Mouse (Mus musculus): ENCODE measurements at regions not wholly inside any gene's neighbourhood (a gene's known extent, or its start where the extent isn't known, plus 50 kb on each side); places are given as distances from the start of the nearest gene placed in this dataset.
"Not testable (repeated sequence)": the region's sequence is repeated elsewhere in the genome, so short reads cannot be mapped to it uniquely, and the experiment has no call there.

GRCm38 (mm10) chr5:74796421-74797067 lies 93.8 kb upstream of the Lnx1 start:
- no peak overlapping the region for H3K4me3 ChIP-seq
- H3K4me1 ChIP-seq (replicated peaks) = peaks cover 15% of the 10 kb centered on the region
- peaks cover 52% of the 10 kb centered on the region for H3K27me3 ChIP-seq (replicated peaks)
- H3K9me3 ChIP-seq (replicated peaks) = no peaks in the 10 kb centered on the region
- no peaks in the 10 kb centered on the region for H3K36me3 ChIP-seq
- 0 out of 2 replicates have a peak, but pooled peaks have one; percentile 23 for ATAC-seq (ENCODE audit: insufficient number of reproducible peaks, low FRiP score)
- no peak overlapping the region for H3K9ac ChIP-seq
- 40% methylated on average over 8 of the region's 8 CpGs for WGBS
- H3K27ac ChIP-seq (ENCODE audit: poor library complexity, severe bottlenecking) = no peak overlapping the region
- no peak overlapping the region for H3K4me2 ChIP-seq

- H3K9ac ChIP-seq = no peak overlapping the region
- no peak overlapping the region for H3K4me2 ChIP-seq
- WGBS = 77% methylated on average over 4 of the region's 4 CpGs
- no peaks in the 10 kb centered on the region for H3K36me3 ChIP-seq
- ATAC-seq (ENCODE audit: insufficient number of reproducible peaks, low FRiP score) = no peak
- H3K27ac ChIP-seq (ENCODE audit: poor library complexity, severe bottlenecking) = no peak overlapping the region
- peaks cover 36% of the 10 kb centered on the region for H3K27me3 ChIP-seq (replicated peaks)
- H3K4me1 ChIP-seq (replicated peaks) = peaks cover 15% of the 10 kb centered on the region
- no peaks in the 10 kb centered on the region for H3K9me3 ChIP-seq (replicated peaks)
- H3K4me3 ChIP-seq = no peak overlapping the region
Measured at GRCm38 (mm10) chr5:74794726-74795125, 92.0 kb upstream of the Lnx1 start.

- ATAC-seq (ENCODE audit: insufficient number of reproducible peaks, low FRiP score) = no peak
- H3K36me3 ChIP-seq = no peaks in the 10 kb centered on the region
- no peaks in the 10 kb centered on the region for H3K9me3 ChIP-seq (replicated peaks)
- H3K4me2 ChIP-seq = no peak overlapping the region
- peaks cover 27% of the 10 kb centered on the region for H3K27me3 ChIP-seq (replicated peaks)
- H3K4me3 ChIP-seq = no peak overlapping the region
- H3K4me1 ChIP-seq (replicated peaks) = peaks cover 15% of the 10 kb centered on the region
- H3K9ac ChIP-seq = no peak overlapping the region
- H3K27ac ChIP-seq (ENCODE audit: poor library complexity, severe bottlenecking) = no peak overlapping the region
- WGBS = 58% methylated on average over 4 of the region's 4 CpGs
Measured at GRCm38 (mm10) chr5:74793431-74793830, 90.7 kb upstream of the Lnx1 start.

- Histone ChIP-seq H3K4me2 (peak overlapping the region; percentile 59; the same call in 1 of the 2 replicates), H3K4me1 (replicated peaks) (peaks cover 15% of the 10 kb centered on the region), H3K27ac (ENCODE audit: poor library complexity, severe bottlenecking) (peak overlapping the region; percentile 78), H3K9me3 (replicated peaks) (no peaks in the 10 kb centered on the region), H3K9ac (no peak overlapping the region), H3K36me3 (no peaks in the 10 kb centered on the region), H3K4me3 (no peak overlapping the region), H3K27me3 (replicated peaks) (peaks cover 25% of the 10 kb centered on the region)
- 31% methylated on average over 8 of the region's 8 CpGs for WGBS
- no peak for ATAC-seq (ENCODE audit: insufficient number of reproducible peaks, low FRiP score)
Measured at GRCm38 (mm10) chr5:74792936-74793335, 90.2 kb upstream of the Lnx1 start.

GRCm38 (mm10) chr5:74792301-74792700 lies 89.6 kb upstream of the Lnx1 start:
- Histone ChIP-seq H3K9ac (0 out of 2 replicates have a peak overlapping the region, but pooled peaks have one; percentile 26), H3K27ac (ENCODE audit: poor library complexity, severe bottlenecking) (peak overlapping the region; percentile 78; the same call in 1 of the 2 replicates), H3K27me3 (replicated peaks) (peaks cover 23% of the 10 kb centered on the region), H3K4me3 (peak overlapping the region; percentile 14), H3K4me2 (peak overlapping the region; percentile 59), H3K9me3 (replicated peaks) (no peaks in the 10 kb centered on the region), H3K36me3 (no peaks in the 10 kb centered on the region), H3K4me1 (replicated peaks) (peaks cover 15% of the 10 kb centered on the region)
- 4% methylated on average over 7 of the region's 7 CpGs for WGBS
- ATAC-seq (ENCODE audit: insufficient number of reproducible peaks, low FRiP score) = peak; percentile 66

DNA sequence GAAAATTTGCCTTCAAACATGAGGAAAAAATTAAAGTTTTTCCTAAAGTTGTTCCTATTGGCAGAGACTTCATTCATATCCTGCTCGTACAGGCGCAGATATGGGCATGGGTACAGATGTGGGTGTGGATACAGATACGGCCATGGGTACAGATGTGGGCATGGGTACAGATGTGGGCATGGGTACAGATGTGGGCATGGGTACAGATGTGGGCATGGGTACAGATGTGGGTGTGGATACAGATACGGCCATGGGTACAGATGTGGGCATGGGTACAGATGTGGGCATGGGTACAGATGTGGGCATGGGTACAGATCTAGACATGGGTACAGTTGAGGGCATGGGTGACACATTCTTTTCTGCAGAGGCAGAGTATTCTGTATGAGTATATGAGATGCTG lies 87.8 kb upstream of the Lnx1 start:
- H3K9me3 ChIP-seq (replicated peaks); H3K27ac ChIP-seq (ENCODE audit: poor library complexity, severe bottlenecking); H3K4me2 ChIP-seq; ATAC-seq (ENCODE audit: insufficient number of reproducible peaks, low FRiP score); H3K36me3 ChIP-seq; H3K4me3 ChIP-seq; H3K9ac ChIP-seq: not testable (repeated sequence)
- Histone ChIP-seq H3K27me3 (replicated peaks) (peaks cover 15% of the 10 kb centered on the region; the same call in 1 of the 2 replicates), H3K4me1 (replicated peaks) (peaks cover 12% of the 10 kb centered on the region)
- 91% methylated on average over 4 of the region's 4 CpGs for WGBS

- no peak overlapping the region for H3K9ac ChIP-seq
- 0 out of 2 replicates have a peak, but pooled peaks cover 10% of the 10 kb centered on the region for H3K27me3 ChIP-seq (replicated peaks)
- no peaks in the 10 kb centered on the region for H3K9me3 ChIP-seq (replicated peaks)
- H3K4me1 ChIP-seq (replicated peaks) = no peaks in the 10 kb centered on the region; the same call in 1 of the 2 replicates
- 82% methylated on average over 9 of the region's 9 CpGs for WGBS
- H3K36me3 ChIP-seq = no peaks in the 10 kb centered on the region
- no peak overlapping the region for H3K27ac ChIP-seq (ENCODE audit: poor library complexity, severe bottlenecking)
- ATAC-seq (ENCODE audit: insufficient number of reproducible peaks, low FRiP score) = no peak
- no peak overlapping the region for H3K4me2 ChIP-seq
- no peak overlapping the region for H3K4me3 ChIP-seq
Measured at GRCm38 (mm10) chr5:74783906-74784305, 81.2 kb upstream of the Lnx1 start.

DNA sequence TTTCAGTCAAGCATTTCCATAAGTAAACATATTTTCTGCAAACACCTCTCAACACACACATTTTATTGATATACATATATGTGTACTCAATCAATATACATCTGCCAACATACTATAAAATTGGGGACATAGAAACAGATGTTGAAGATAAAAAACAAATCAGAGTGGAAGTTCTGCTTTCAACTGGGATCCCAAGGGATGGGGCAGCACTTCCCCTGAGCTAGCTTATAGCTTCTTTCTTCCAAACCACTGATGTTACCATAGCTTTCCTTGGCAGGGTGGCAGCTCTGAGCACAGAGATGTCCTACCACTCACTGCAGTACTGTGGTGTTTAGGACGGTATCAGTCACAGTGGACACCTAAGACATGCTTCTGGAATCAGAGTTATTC lies 75.4 kb upstream of the Lnx1 start:
- Histone ChIP-seq H3K36me3 (no peaks in the 10 kb centered on the region), H3K4me2 (no peak overlapping the region), H3K4me1 (replicated peaks) (peaks cover 7% of the 10 kb centered on the region; the same call in 1 of the 2 replicates), H3K4me3 (no peak overlapping the region), H3K9ac (no peak overlapping the region), H3K9me3 (replicated peaks) (no peaks in the 10 kb centered on the region), H3K27me3 (replicated peaks) (0 out of 2 replicates have a peak, but pooled peaks cover 4% of the 10 kb centered on the region), H3K27ac (ENCODE audit: poor library complexity, severe bottlenecking) (no peak overlapping the region)
- 72% methylated on average over 1 of the region's 1 CpGs for WGBS
- no peak for ATAC-seq (ENCODE audit: insufficient number of reproducible peaks, low FRiP score)

DNA sequence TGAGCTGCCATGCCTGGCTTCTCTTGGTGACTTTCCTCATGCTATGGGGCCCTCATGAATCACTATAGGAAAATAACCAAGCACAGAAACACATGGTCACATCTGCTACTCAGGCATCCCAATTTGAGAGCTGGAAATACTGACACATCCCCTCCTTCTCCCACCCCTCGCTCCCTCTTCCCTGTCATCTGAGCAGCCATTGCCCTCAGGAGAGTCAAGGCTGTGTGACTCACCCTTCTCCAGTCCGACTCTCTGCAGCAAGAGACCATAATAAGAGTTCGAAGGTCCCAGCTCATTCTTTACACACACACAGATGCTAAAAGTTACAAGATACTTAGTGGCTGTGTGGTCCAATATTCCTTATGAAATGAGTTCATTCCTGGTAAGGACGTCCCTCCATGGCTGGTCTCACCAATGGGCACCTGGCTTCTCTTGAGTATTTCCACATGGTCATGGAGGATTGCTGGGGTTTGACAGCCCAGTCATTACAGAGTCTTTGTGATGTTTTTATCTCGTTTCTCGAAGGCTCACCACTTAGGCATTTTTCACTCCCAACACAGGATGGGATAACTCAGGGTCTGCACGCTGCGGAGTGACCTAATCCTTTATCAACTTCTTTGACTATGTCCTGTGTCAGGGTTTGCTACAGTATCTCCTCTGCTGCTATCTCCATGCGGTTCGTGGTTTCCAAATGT lies 74.8 kb upstream of the Lnx1 start:
- H3K27ac ChIP-seq (ENCODE audit: poor library complexity, severe bottlenecking) = peak overlapping the region; percentile 42; the same call in 1 of the 2 replicates

DNA sequence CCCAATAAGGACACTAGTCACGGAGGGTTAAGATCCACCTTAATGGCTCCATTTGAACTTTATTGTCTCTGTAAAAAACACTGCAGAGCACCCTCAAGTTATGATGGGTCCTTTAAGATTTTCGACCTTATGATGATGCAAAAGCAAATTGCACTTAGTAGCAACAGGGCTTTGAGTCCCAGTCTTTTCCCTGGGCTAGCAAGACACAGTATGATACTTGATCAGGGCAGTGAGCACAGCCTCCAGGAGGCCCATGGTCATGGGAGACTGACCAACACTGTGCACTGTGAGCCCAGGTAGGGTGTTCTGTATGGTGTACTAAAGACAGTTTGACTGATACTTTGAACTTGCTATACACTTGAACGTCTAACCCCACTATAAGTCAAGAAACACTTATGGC lies 73.4 kb upstream of the Lnx1 start:
- Histone ChIP-seq H3K4me1 (replicated peaks) (peaks cover 7% of the 10 kb centered on the region; the same call in 1 of the 2 replicates), H3K9ac (no peak overlapping the region), H3K9me3 (replicated peaks) (peaks cover 4% of the 10 kb centered on the region; the same call in 1 of the 2 replicates), H3K4me3 (no peak overlapping the region), H3K36me3 (no peaks in the 10 kb centered on the region), H3K27ac (ENCODE audit: poor library complexity, severe bottlenecking) (no peak overlapping the region), H3K4me2 (no peak overlapping the region), H3K27me3 (replicated peaks) (no peaks in the 10 kb centered on the region)
- ATAC-seq (ENCODE audit: insufficient number of reproducible peaks, low FRiP score) = no peak
- 78% methylated on average over 3 of the region's 3 CpGs for WGBS

More for the DNA sequence above, 74.8 kb upstream of the Lnx1 start:
- Histone ChIP-seq H3K27me3 (replicated peaks) (0 out of 2 replicates have a peak, but pooled peaks cover 3% of the 10 kb centered on the region), H3K36me3 (no peaks in the 10 kb centered on the region), H3K4me3 (no peak overlapping the region), H3K9me3 (replicated peaks) (no peaks in the 10 kb centered on the region), H3K9ac (no peak overlapping the region), H3K4me1 (replicated peaks) (peaks cover 7% of the 10 kb centered on the region; the same call in 1 of the 2 replicates), H3K4me2 (no peak overlapping the region)
- ATAC-seq (ENCODE audit: insufficient number of reproducible peaks, low FRiP score) = peak; percentile 51; the same call in 1 of the 2 replicates
- 30% methylated on average over 10 of the region's 10 CpGs for WGBS

GRCm38 (mm10) chr5:74775596-74775995 lies 72.9 kb upstream of the Lnx1 start:
- Histone ChIP-seq H3K4me1 (replicated peaks) (peaks cover 7% of the 10 kb centered on the region; the same call in 1 of the 2 replicates), H3K4me2 (no peak overlapping the region), H3K4me3 (no peak overlapping the region), H3K36me3 (no peaks in the 10 kb centered on the region), H3K9me3 (replicated peaks) (peaks cover 4% of the 10 kb centered on the region; the same call in 1 of the 2 replicates), H3K27me3 (replicated peaks) (no peaks in the 10 kb centered on the region), H3K27ac (ENCODE audit: poor library complexity, severe bottlenecking) (no peak overlapping the region), H3K9ac (no peak overlapping the region)
- WGBS = 66% methylated on average over 3 of the region's 3 CpGs
- no peak for ATAC-seq (ENCODE audit: insufficient number of reproducible peaks, low FRiP score)
